Mouse (Mus musculus) kidney, postnatal 10 days (tissue): ENCODE data around the gene Ppara.

Source experiments
- DNase-seq: peaks from one replicate; pipeline ENCODE4 v3.0.0; 2021; ENCODE audit warnings: mixed read lengths

Gene Ppara

DNA sequence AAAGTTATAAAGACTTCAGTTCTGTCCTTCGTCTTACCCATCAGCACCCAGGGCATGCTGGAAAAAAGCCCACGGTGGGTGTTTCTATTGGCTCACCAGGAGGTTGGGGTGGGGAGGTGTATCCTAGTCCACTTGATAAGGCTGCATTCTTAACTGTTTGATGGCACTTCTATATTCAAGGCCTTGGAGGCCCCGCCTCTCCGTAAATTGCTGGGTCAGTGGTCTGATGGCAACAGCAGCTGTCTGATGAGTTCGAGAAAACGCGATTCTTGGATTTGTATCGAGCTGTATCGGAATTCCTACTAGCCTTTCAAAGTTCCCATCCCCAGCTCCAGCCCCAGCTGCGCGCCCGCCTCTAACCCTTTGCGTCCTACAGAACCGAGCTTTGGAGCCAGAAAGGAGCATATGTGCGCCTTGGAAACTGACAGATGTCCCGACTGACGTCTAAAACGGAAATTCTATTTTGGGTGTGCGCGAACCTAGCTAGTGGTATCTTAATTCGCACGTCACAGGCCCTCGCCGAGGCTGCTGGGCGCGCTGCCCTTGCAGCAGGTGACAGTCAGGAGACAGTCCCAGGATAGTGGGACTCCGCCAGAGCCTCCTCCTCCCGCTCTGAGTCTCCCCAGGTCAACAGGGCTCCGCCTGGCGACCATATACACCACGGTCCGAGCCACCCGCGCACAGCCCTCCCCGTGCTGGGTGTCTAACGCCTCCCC, 76.2 kb downstream of the Ppara start:
- DNase-seq, result peak; percentile 53

DNA sequence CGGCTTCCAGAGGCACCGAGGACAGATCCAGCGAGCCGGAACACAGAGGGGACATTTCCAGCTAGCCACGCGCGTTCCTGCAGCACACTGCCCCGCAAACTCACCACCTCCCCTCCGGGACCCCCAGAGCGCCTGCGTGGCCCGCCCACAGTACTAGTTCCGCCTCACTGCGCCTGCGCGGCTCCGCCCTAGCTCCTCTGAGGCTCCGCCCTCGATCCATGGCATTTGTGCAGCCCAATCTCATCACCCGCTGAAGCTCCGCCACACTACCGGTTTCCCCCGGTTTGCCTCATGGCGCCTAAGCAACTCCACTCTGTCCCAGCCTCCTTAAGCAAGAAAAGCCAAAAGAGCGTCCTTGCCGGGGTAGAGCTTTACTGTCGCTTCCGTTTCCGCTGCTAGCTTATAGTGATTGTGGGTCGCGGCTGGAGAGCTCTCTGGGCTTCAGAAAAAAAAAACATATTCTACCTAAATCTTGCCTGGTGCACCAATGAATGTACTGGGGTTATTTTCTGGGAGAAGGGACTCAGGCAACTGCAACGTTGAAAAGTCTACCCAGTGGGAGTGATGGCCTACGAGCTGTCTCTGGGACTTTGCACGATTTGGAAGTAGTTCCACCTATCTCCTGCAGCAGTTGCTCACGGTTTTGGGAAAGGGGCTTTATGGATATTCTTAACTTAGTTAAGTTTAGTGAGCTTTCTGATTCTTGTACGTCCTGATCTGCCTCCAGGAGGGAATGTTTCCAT, 76.9 kb downstream of the Ppara start, which contains the start of gene Cdpf1:
TSS of gene Cdpf1 (minus strand) at position 163 of the 743 bp plus-strand sequence.
- DNase-seq, result peak; percentile 99

DNA sequence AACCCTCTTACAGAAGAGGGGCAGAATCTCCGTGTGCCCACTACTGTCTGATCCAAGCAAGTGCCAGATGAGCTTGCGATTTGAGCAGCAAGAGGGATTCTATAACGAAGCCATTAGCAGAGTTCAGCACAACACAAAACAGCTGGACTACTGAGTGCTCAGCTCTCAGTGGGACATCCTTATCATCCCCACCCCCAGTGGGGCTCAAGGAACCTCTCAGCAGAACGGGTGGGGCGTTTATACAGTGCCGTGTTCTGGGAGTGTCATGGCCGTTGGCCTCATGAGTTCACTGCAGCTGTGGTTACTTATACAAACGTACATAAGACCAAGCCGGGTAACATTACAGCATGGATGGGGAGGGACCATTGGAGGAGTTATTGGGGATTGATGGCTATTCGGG, 78.6 kb downstream of the Ppara start:
- no peak for DNase-seq

DNA sequence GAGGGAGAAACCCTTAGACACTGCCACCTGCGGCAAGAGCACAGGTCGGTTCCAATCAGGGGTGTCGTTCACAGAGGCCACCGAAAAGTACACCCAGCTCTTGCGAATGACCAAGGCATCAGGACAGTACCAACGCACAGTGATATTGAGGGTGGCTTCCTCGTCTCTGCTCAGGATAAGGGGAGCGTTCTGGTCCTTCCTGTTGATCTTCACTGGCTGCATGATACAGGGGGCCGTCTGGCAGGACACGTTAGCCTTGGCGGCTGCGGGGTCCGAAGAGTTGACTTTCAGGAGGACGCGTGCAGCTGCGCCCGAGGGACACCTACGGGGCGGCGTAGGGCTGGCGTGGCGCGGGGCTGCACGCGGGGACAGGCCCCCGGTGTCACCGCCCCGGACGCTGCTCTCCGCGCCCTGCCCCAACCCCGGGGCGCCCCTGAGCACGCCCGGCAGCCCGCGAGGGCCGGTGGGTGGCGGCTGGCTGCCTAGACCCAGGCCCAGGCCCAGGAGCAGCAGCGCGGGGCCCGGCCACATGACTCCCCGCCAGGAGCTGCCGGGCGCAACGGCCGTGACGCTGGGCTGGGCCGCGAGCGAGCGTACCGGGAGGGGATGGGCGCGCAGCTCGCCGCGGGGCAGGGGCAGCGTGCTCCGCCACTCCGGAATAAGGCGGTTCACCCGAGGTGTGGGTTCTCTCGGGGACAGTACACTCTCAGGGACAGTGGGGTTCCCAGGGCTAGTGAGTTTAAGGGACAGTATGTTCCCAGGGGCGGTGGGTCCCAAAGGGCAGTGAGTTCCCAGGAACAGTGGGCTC, 86.6 kb downstream of the Ppara start, which contains the start of gene Pkdrej:
TSS of gene Pkdrej (minus strand) at position 532 of the 808 bp plus-strand sequence.
- peak; percentile 61 for DNase-seq

DNA sequence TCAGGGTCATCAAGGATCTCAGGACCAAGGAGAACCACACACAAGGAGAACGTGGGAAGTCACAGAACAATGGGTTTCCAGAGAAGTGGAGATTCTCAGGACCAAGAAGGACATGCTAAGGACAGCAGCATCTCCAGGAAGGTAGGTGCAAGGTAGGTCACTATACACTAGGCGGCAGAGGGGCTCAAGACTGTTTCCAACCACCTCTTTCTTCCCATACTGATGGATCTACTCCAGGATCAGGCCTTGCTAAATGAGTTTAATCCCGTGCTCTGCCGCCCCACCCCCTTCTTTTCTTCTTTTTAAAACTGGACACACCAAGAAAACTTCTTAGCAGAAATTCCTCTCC, 87.2 kb downstream of the Ppara start:
- DNase-seq, result no peak

DNA sequence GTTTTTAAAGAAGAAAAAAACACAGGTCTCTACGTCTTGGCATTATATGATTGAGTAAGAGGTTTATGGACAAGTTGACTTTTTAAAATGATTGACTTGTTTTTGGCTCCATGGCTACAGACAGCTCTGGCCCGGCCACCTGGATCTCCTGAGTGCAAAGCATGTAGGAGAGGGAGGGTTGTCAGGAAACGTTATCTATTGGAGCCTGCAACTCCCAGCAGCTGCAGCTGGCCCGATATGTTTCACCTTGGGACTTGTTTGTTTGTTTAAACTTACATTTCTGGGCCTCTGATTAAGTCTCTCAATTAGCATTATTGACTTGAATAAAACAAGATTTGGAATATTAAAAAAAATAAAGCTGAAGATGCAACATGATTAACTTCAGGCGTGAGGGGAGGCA, 91.9 kb downstream of the Ppara start:
- DNase-seq, result no peak

DNA sequence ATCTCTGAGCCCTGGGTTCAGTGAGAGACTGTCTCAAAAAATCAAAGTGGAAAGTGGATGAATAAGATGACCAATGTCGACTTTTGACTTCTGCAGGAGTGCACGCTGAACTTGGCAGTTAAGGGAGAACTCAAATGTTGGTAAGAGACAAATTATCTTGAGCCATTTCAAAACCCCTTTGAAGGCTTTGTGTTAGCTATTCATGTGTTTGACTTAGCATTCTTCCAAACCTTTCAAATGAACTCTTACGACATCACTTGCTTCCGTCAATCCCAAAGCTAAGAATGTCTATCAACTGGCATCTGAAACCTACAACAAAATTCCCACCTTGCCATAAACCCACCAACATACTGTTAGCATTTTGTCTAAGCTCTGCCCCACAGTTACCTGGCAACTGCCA, 93.3 kb downstream of the Ppara start:
- DNase-seq, result no peak

DNA sequence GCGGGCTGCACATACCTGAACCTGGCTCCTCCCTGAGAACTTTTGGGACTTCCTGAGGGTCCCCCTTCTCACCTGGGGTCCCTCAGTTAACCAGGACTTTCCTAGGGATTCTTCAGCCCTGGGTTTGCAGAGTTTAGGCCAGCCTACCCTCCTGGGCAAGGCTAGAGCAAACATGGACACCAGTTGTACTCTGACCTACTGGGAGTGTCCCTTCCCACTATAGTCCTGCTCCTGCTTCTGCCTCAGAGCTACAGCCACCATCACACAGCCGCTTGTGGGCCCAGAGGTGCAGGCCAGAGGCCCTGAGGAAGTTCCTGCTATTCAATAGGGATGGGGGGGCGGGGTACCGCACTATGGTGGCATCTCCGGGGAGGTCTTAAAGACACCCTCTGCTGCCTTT, 94.7 kb downstream of the Ppara start:
- no peak for DNase-seq

DNA sequence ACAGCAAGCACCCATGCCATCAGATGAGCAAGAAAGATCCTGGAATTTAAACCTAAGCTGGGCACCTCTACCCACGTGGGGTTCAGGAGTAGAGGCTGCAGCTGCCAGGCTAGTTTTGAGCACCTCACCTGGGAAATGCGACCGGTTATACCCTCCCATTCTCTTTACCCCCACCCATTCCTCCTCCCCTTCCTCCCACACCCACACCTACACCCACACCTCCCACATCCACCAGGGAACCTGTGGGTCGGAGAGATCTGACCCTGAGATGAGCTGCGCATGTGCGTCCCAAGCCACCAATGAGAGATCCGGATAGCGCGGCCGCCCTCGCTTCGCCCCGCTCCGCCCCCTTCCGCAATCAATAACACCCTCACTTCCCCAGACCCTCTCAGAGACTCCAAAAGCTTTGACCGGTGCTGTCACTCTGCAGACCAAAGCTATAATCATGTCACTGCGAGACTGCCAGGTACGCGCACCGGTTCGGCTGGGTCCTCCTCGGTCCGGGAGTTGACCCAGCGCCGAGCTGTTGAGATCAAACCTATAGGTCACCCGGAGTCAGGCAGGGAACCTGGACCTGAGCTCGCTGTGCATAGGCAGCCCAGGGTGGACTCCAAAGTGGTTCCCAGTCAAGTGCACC, 97.3 kb downstream of the Ppara start, which contains the start of gene Ttc38:
TSS of gene Ttc38 (plus strand) at position 353 of the 637 bp plus-strand sequence.
- peak; percentile 87 for DNase-seq

DNA sequence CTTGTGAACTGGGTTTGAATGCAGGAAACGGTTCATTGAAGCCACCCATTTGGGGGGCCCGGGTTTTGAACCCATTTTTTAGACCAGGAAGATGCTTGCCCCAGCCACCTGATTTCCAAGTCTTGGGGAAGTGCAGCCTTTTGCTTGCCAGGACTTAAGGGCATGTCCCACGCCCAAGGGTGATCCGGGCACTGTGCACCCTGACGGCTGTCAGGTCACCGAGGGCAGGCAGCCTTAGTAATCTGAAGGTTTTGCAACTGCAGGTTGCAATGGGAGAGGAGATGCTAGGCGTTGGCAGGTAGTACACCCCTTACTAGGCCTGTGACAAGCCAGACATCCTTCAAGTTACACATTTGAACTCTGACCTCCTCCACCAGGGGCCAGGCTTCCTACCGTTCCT, 97.8 kb downstream of the Ppara start:
- DNase-seq, result no peak

DNA sequence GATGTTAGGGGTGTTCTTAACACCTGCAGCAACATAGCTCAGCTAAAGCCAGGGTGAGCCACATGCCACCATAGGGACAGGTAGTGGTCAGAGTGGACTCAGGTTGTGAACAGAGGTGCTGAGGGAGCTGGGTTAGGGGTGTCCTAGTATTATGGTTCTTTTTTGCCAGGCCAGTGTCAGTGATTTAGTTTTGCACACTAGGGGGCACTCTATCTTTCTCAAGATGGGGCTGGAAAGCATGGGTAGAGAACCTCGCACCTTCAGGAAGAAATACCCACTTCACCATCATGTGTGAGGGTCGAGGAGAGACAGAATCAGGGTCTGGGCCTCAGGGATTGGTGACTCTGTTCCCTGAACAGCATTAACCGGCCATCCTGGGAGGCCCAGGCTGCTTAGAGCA, 100.6 kb downstream of the Ppara start:
- DNase-seq, result no peak

DNA sequence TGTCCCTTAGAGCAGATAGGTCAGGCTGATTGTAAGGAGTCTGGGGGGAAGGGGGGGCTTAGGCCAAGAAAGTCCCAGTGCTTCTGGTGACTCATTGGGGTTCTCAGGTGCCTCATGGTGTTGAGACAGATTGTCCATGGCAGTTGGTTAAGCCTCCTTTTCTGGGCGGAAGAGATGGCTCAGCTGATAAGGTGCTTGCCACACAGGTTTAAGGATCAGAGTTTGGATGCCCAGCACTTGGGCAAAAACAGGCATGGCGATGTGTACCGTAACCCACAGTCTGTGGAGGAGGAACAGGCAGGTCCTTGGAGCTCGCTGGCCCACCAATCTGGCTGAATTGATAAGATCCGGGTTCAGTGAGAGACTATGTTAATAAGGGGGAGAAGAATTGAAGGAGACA, 102.1 kb downstream of the Ppara start:
- no peak for DNase-seq

DNA sequence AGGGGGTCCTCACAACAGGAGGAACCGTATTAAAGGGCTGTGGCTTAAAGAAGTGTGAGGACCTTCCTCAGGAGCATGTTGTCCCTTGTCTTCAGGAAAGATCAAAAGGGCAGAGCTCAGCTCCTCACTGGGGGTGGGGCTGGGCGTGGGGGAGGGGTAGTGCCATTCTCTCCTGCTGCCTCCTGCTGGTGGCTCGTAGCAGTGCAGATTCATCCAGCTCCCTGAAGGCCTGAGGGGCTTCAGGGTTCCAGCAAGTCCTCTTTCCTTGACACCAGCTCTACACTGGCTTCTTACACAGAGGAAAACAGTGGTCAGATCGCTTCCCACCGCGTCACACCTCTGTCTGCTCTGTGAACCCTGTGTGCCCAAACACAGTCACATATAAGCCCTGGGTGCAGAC, 106.2 kb downstream of the Ppara start:
- DNase-seq, result peak; percentile 59

DNA sequence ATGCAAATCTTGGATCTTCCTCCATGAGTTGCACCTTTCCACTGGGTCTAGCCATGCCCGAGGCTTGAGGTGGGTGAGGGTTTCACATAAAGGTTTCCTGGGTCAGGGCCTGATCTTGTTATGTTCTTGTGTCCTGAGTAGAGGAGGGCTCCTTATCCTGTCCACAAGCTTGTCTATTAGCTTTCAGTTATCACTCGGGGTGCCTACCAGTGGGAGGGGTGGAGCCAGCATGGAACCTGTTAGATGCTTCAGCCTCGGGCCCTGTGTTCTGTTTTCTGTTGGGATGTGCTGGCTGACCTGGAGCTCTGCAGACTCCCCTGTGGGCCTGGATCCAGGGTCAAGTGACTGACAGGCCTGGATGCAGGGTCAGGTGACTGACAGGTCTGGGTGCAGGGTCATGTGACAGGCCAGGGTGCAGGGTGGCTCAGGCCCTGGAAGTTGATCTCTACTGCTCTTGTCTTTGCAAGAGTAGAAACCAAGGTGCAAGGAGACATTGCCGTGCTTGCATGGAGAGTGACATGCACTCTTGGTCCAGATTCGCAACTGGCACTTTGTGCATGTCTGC, 107.1 kb downstream of the Ppara start:
- no peak for DNase-seq

DNA sequence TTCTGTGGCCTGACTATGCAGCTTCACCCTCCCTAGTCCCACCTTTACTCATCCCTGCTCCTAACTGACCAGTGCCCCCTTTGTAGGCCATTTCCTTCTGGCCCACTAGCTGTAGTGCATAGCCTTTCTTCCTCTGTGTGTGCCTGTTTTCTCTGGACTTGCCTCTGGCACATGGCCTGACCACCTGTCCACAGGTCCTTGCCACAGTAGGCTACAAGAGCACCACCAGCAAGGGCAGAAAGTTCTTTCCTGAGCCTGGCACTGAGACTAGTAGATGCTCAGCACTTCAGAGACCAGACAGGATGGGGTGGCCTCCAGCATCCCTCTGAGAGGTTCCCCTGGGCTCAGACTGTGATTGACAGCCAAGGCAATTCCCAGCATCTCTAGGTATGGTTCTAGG, 110.3 kb downstream of the Ppara start:
- no peak for DNase-seq

DNA sequence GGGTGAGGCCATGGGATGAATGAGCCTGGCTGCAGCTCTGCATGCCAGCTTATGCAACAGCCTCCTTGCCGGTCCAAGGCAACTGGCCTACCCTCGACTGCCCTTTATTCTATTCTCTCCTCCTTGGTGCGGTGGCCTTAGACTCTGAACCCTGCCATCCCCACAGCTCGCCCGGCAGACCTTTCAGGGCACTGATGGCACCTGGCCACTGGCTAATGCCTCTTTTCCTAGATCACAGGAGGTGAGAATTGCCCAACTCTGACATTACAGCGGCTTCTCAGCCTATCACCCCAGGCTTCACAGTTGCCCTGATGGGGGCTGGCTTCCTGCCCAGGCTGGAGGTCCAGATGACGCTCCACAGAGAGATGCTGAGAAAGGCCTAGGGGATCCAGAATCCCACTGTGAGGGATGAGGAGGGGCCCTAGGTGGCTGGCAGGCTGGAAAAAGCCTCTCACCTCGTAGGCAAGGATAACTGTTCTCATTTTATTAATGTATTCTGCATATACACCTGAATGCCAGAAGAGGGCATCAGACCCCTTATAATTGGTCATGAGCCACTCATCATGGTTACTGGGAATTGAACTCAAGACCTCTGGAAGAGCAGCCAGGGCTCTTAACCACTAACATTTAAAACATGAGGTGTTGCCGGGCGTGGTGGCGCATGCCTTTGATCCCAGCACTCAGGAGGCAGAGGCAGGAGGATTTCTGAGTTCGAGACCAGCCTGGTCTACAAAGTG, 117.0 kb downstream of the Ppara start:
- DNase-seq, result no peak
